Mouse (Mus musculus) small intestine, adult 2 months (tissue): ENCODE data around the gene Sema4f.

Experiments used
- CTCF ChIP-seq: fragments of 200-500 bp; IDR thresholded peaks from 2 replicates; pipeline ENCODE4 v1.5.1; 2012; ENCODE audit warnings: low read depth, mild to moderate bottlenecking, control low read depth, inconsistent platforms, low read length, moderate library complexity, mixed read lengths; ENCODE audit not compliant: insufficient replicate concordance, insufficient read length; ENCODE audit errors: extremely low read depth
- POLR2A ChIP-seq: fragments of 200-500 bp; IDR thresholded peaks from 2 replicates; pipeline ENCODE4 v1.6.1; 2012; ENCODE audit warnings: low read depth, mild to moderate bottlenecking, control low read depth, inconsistent platforms, low read length, moderate library complexity

DNA sequence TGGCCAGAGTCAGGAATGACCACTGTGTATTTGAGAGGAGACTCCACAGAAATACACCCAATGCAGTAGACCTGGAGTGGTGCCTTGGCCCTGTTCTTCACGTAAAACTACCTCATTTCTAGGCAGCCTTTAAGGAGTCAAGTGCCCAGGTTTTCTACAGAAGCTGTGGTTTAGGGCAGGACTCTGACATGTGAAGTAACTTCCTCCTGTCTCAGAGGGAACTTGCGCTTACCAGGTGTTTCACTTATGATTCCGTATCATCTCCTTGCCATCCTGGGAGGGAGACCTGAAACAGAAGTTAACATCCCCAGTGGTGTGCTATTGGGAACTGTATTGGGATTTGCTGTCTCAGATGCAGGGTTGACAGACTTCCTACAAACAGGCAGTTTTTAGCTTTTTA, 1.2 kb upstream of the Sema4f start:
- TF ChIP-seq CTCF (no peak), POLR2A (no peak)
